Mouse (Mus musculus) liver, embryonic 14.5 days (tissue): Measurements from ENCODE around the gene Carm1.

Source experiments
- CTCF ChIP-seq: IDR thresholded peaks from 2 replicates; pipeline ENCODE4 v1.5.1; 2016; ENCODE audit warnings: antibody characterized with exemption, low read depth, control low read depth
- EP300 ChIP-seq: IDR thresholded peaks from 2 replicates; pipeline ENCODE4 v1.6.1; 2016; ENCODE audit warnings: antibody characterized with exemption, low read depth

- TF ChIP-seq CTCF: no peak
- TF ChIP-seq EP300: no peak
Measured at GRCm38 (mm10) chr9:21588350-21588749, 41.7 kb downstream of the Carm1 start.
